In the genomic region with DNA sequence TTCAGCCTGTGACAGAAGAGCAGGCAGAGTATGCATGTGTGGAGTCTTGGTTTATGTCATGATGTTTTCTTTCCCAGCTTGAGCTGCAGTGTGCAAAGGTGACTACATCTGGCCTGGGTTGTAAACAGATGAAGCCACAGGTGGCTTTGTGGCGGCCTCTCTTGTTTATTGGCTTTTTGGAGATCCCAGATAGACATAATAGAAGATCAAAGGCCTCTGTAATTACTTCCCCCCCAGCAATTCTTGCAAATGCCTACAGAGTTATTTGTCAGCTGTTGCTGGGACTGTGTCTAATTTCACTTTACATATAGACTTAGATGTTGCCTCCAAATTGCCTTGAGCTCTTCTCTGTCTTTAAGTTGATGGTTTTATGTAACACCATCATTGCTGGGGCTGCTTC, we compare ENCODE assay signal across 28 mouse cellular contexts. TPM values are rescaled to one million over a fixed set of nuclear protein-coding genes. Genes with fewer than 3 reads are reported as not detected.
DNase-seq lines count a peak whose midpoint lies in the region; ATAC-seq lines count a peak whose summit lies in the region.
"Had no signal": no experiment of that assay in that cellular context is flagged by ENCODE, and none has a peak within 500 bp of the region (broad histone marks: within the 10 kb centered on the region; RNA-seq: fewer than 3 reads in every experiment).

No protein-coding gene starts in this region.

- H3K27ac ChIP-seq in embryonic facial prominence, embryonic 11.5 days (replicated peaks; ENCODE audit: low read depth, low read length) = no peak overlapping the region
- no peak overlapping the region for H3K27ac ChIP-seq in embryonic facial prominence, embryonic 10.5 days (replicated peaks)
- no peak overlapping the region for H3K27ac ChIP-seq in midbrain, embryonic 11.5 days (ENCODE audit: low read depth, low read length)
- no peak overlapping the region for H3K27ac ChIP-seq in midbrain, embryonic 15.5 days
- H3K27ac ChIP-seq: embryonic facial prominence, embryonic 15.5 days; heart, adult 2 months; heart, embryonic 10.5 days; heart, embryonic 13.5 days; hindbrain, embryonic 12.5 days; hindbrain, embryonic 15.5 days; intestine, embryonic 15.5 days had no signal

- no peaks in the 10 kb centered on the region for H3K27me3 ChIP-seq in embryonic facial prominence, embryonic 11.5 days (ENCODE audit: control insufficient read depth, insufficient read depth, low read length)
- no peaks in the 10 kb centered on the region for H3K27me3 ChIP-seq in embryonic facial prominence, embryonic 10.5 days (replicated peaks; ENCODE audit: low read depth, poor library complexity, severe bottlenecking)
- no peaks in the 10 kb centered on the region for H3K27me3 ChIP-seq in midbrain, embryonic 11.5 days (ENCODE audit: control insufficient read depth, insufficient read depth, low read length)
- no peaks in the 10 kb centered on the region for H3K27me3 ChIP-seq in midbrain, embryonic 15.5 days (replicated peaks)
- H3K27me3 ChIP-seq: CH12.LX; embryonic facial prominence, embryonic 15.5 days; heart, embryonic 13.5 days; hindbrain, embryonic 12.5 days; hindbrain, embryonic 15.5 days; intestine, embryonic 15.5 days; Patski had no signal

- H3K4me3 ChIP-seq in embryonic facial prominence, embryonic 11.5 days (ENCODE audit: low read depth, low read length) = no peak overlapping the region
- H3K4me3 ChIP-seq in embryonic facial prominence, embryonic 10.5 days = no peak overlapping the region
- H3K4me3 ChIP-seq in midbrain, embryonic 11.5 days (ENCODE audit: low read depth, low read length) = no peak overlapping the region
- no peak overlapping the region for H3K4me3 ChIP-seq in midbrain, embryonic 15.5 days
- H3K4me3 ChIP-seq: embryonic facial prominence, embryonic 15.5 days; heart, adult 2 months; heart, embryonic 10.5 days; heart, embryonic 13.5 days; hindbrain, embryonic 12.5 days; hindbrain, embryonic 15.5 days; intestine, embryonic 15.5 days had no signal

- peak; percentile 36 for DNase-seq in embryonic facial prominence, embryonic 11.5 days (ENCODE audit: low spot score)
- no peak for DNase-seq in embryonic facial prominence, embryonic 10.5 days (ENCODE audit: low spot score)
- peak; percentile 53 for DNase-seq in midbrain, embryonic 11.5 days (ENCODE audit: low spot score, missing footprints)
- peak; percentile 33 for DNase-seq in hindlimb bud, embryonic 11.5 days (ENCODE audit: extremely low spot score, low read depth, low spot score)
- no peak for DNase-seq in urinary bladder, adult 18-20 months (ENCODE audit: low spot score in 2 of 2)
- DNase-seq: adrenal gland, postnatal 10 days; adrenal gland, postnatal 36 days; B cell, adult 2 months; cerebellum, adult 11 months; cerebellum, adult 2 months; cerebellum, adult 9-11 months; cerebellum, postnatal 36 days; forebrain, postnatal 0 days; gastrocnemius, postnatal 25 days; heart, adult 2 months; heart, postnatal 14 days; kidney, adult 11 months had no signal

- H3K9me3 ChIP-seq in embryonic facial prominence, embryonic 11.5 days (replicated peaks; ENCODE audit: control insufficient read depth, low read length) = no peaks in the 10 kb centered on the region
- H3K9me3 ChIP-seq in embryonic facial prominence, embryonic 10.5 days = no peaks in the 10 kb centered on the region
- no peaks in the 10 kb centered on the region for H3K9me3 ChIP-seq in midbrain, embryonic 11.5 days (ENCODE audit: control insufficient read depth, low read length)
- no peaks in the 10 kb centered on the region for H3K9me3 ChIP-seq in midbrain, embryonic 15.5 days
- H3K9me3 ChIP-seq: embryonic facial prominence, embryonic 15.5 days; heart, embryonic 10.5 days; heart, embryonic 13.5 days; hindbrain, embryonic 12.5 days; hindbrain, embryonic 15.5 days; intestine, embryonic 15.5 days had no signal

- no peak overlapping the region for H3K9ac ChIP-seq in embryonic facial prominence, embryonic 11.5 days (replicated peaks; ENCODE audit: low read length)
- no peak overlapping the region for H3K9ac ChIP-seq in midbrain, embryonic 11.5 days (ENCODE audit: low read length)
- no peak overlapping the region for H3K9ac ChIP-seq in midbrain, embryonic 15.5 days
- H3K9ac ChIP-seq: embryonic facial prominence, embryonic 15.5 days; forebrain, postnatal 0 days; heart, embryonic 13.5 days; hindbrain, embryonic 12.5 days; hindbrain, embryonic 15.5 days; intestine, embryonic 15.5 days had no signal

- H3K4me2 ChIP-seq in embryonic facial prominence, embryonic 11.5 days (ENCODE audit: low read depth, low read length) = no peak overlapping the region
- no peak overlapping the region for H3K4me2 ChIP-seq in midbrain, embryonic 11.5 days
- no peak overlapping the region for H3K4me2 ChIP-seq in midbrain, embryonic 15.5 days
- H3K4me2 ChIP-seq: embryonic facial prominence, embryonic 15.5 days; heart, embryonic 13.5 days; hindbrain, embryonic 12.5 days; hindbrain, embryonic 15.5 days; intestine, embryonic 15.5 days had no signal

- no peaks in the 10 kb centered on the region for H3K36me3 ChIP-seq in embryonic facial prominence, embryonic 11.5 days (replicated peaks; ENCODE audit: control insufficient read depth, insufficient read depth, low read depth, low read length)
- no peaks in the 10 kb centered on the region for H3K36me3 ChIP-seq in embryonic facial prominence, embryonic 10.5 days (replicated peaks)
- no peaks in the 10 kb centered on the region for H3K36me3 ChIP-seq in midbrain, embryonic 11.5 days (ENCODE audit: control insufficient read depth, insufficient read depth, low read length)
- H3K36me3 ChIP-seq in midbrain, embryonic 15.5 days (replicated peaks) = no peaks in the 10 kb centered on the region
- H3K36me3 ChIP-seq: embryonic facial prominence, embryonic 15.5 days; G1E; heart, embryonic 10.5 days; heart, embryonic 13.5 days; hindbrain, embryonic 12.5 days; hindbrain, embryonic 15.5 days; intestine, embryonic 15.5 days had no signal

- H3K4me1 ChIP-seq in embryonic facial prominence, embryonic 11.5 days (ENCODE audit: control insufficient read depth, insufficient read depth, low read length) = no peaks in the 10 kb centered on the region
- peaks cover 8% of the 10 kb centered on the region; the same call in 1 of the 2 replicates for H3K4me1 ChIP-seq in embryonic facial prominence, embryonic 10.5 days
- no peaks in the 10 kb centered on the region for H3K4me1 ChIP-seq in midbrain, embryonic 11.5 days (ENCODE audit: control insufficient read depth, insufficient read depth, low read length)
- H3K4me1 ChIP-seq in midbrain, embryonic 15.5 days = no peaks in the 10 kb centered on the region
- H3K4me1 ChIP-seq: heart, embryonic 10.5 days; hindbrain, embryonic 12.5 days; hindbrain, embryonic 15.5 days; intestine, embryonic 15.5 days had no signal

- WGBS in embryonic facial prominence, embryonic 11.5 days = 17% methylated on average over 1 of the region's 1 CpGs
- WGBS in embryonic facial prominence, embryonic 10.5 days = 26% methylated on average over 1 of the region's 1 CpGs
- WGBS in midbrain, embryonic 11.5 days = 53% methylated on average over 1 of the region's 1 CpGs
- WGBS in midbrain, embryonic 15.5 days = 57% methylated on average over 1 of the region's 1 CpGs

- no peak for ATAC-seq in embryonic facial prominence, embryonic 11.5 days (replicated peaks; ENCODE audit: insufficient number of reproducible peaks, low FRiP score, low TSS enrichment, low read depth)
- ATAC-seq in midbrain, embryonic 11.5 days (ENCODE audit: low FRiP score) = no peak
- no peak for ATAC-seq in midbrain, embryonic 15.5 days (replicated peaks)
- ATAC-seq: forebrain, embryonic 14.5 days; forebrain, postnatal 0 days; intestine, embryonic 15.5 days; Patski had no signal

RNA-seq across cellular contexts. Expression of gene Lypd6b, which starts 38.1 kb away (rescaled TPM):
- 4.0 and 4.2 TPM in 2 replicates for polyA plus RNA-seq in embryonic facial prominence, embryonic 11.5 days (2014; fragmentation: Nextera tagmentation; extraction: Ambion mirVana)
- polyA plus RNA-seq in embryonic facial prominence, embryonic 10.5 days (2016; fragmentation: Nextera tagmentation; extraction: Ambion mirVana) = 2.9 and 3.9 TPM in 2 replicates
- 0.36 and 0.87 TPM in 2 replicates for polyA plus RNA-seq in midbrain, embryonic 11.5 days (2014; fragmentation: Nextera tagmentation; extraction: Ambion mirVana)
- polyA plus RNA-seq in midbrain, embryonic 15.5 days (2015; fragmentation: Nextera tagmentation; extraction: Ambion mirVana) = 12.6 and 13.7 TPM in 2 replicates
- polyA plus RNA-seq: G1E had no signal

Comparison
In these comparisons a context has a peak if more than half of its experiments do, and no peak if none do; other contexts are left out.
1. DNase-seq: peak in embryonic facial prominence, embryonic 11.5 days (single experiment), midbrain, embryonic 11.5 days (single experiment) and hindlimb bud, embryonic 11.5 days (single experiment); none in embryonic facial prominence, embryonic 10.5 days (single experiment) and urinary bladder, adult 18-20 months (0 of 2).